Mouse (Mus musculus): ENCODE data around the gene Olfr1271. TPM values are rescaled to one million over a fixed set of nuclear protein-coding genes. Genes with fewer than 3 reads are reported as not detected.

The Olfr1271 gene
- not detected for polyA plus RNA-seq (2014; fragmentation: Illumina TruSeq; extraction: RNeasy Lipid Tissue Mini Kit (QIAGEN cat#74804); ENCODE audit: low read depth, low replicate concordance)

DNA sequence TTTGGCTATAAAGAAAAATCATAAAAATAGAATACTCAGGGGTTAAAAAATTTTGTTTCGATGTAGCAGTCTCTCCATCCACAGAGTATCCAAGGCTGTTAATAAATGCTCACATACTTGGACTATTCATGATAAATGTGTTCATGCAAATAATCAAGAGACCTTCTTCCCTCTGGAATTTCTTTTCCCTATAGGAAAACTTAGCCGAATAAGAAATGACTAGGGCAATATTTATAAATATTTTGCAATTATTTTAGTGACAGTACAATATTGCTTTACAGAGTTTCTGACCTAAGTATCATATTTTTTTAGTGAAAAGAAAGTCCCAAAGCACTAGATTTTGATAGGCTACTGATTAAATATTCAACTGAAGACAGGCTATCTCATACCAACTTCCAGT lies at the start of gene Olfr1271:
Gene Olfr1271 (minus strand): TSS at position 101 of the 400 bp plus-strand sequence.

DNA sequence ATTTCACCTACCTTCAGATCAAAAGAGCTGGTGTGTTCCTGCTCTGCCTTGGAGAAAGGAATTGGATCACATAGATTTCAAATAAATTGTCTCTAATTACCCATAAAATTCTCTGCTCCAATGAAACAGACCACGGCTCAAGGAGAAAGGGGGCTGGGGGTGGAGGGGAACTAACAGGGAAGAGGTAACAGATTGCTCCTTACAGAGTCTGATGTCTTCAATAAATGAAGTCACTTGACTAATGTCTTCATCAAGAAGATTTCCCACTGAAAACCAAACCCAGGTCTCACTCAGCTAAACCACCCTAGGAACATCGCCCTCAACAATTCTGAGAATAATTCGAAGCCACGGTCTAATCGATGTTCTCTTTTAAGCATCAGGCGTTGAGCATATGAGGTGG lies 21.9 kb upstream of the Olfr1271 start, which contains the start of gene Olfr1272:
Gene Olfr1272 (minus strand): TSS at position 101 of the 400 bp plus-strand sequence.

DNA sequence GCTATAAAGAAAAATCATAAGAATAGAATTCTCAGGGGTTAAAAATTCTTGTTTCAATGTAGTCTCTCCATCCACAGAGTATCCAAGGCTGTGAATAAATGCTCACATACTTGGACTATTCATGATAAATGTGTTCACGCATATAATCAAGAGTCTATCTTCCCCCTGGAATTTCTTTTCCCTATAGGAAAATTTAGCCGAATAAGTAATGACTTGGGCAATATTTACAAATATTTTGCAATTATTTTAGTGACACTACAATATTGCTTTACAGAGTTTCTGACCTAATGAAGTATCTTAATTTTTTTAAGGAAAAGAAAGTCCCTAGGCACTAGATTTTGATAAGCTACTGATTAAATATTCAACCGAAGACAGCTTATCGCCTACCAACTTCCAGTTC lies 13.3 kb downstream of the Olfr1271 start, which contains the start of gene Olfr142:
Gene Olfr142 (minus strand): TSS at position 101 of the 400 bp plus-strand sequence.

DNA sequence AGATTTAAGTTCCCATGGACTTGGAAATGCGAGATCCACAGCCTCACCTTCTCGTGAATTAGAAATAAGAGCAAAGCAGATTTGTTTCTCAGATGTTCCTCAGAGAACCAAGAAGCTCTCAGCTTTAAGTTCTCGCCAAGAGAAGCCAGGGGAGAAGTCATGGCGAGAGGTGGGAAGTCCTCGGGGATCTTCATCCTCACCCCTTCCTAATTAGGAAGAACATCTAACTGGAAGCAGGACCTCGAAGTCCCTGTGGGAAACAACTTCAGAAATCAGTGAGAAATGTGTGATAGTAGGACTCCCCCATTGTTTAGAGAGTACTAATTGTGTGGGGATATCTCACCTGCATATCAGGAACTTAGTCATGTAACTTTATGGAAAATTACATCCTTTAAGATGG lies 46.4 kb downstream of the Olfr1271 start, which contains the start of gene Olfr1506:
Gene Olfr1506 (minus strand): TSS at position 101 of the 400 bp plus-strand sequence.

Other genes with a start within 250 kb of the Olfr1271 start
- gene Olfr1264, start 245.5 kb downstream of the Olfr1271 start, polyA plus RNA-seq (2014; fragmentation: Illumina TruSeq; extraction: RNeasy Lipid Tissue Mini Kit (QIAGEN cat#74804); ENCODE audit: low read depth, low replicate concordance), result not detected
- gene Olfr1265, start 235.7 kb downstream of the Olfr1271 start, polyA plus RNA-seq (2014; fragmentation: Illumina TruSeq; extraction: RNeasy Lipid Tissue Mini Kit (QIAGEN cat#74804); ENCODE audit: low read depth, low replicate concordance), result not detected
- gene Olfr140, start 207.4 kb downstream of the Olfr1271 start, polyA plus RNA-seq (2014; fragmentation: Illumina TruSeq; extraction: RNeasy Lipid Tissue Mini Kit (QIAGEN cat#74804); ENCODE audit: low read depth, low replicate concordance), result not detected
- not detected for gene Olfr1269, start 149.6 kb downstream of the Olfr1271 start, polyA plus RNA-seq (2014; fragmentation: Illumina TruSeq; extraction: RNeasy Lipid Tissue Mini Kit (QIAGEN cat#74804); ENCODE audit: low read depth, low replicate concordance)
- not detected for gene Olfr32, start 128.7 kb downstream of the Olfr1271 start, polyA plus RNA-seq (2014; fragmentation: Illumina TruSeq; extraction: RNeasy Lipid Tissue Mini Kit (QIAGEN cat#74804); ENCODE audit: low read depth, low replicate concordance)
- not detected for gene Olfr1270, start 117.9 kb downstream of the Olfr1271 start, polyA plus RNA-seq (2014; fragmentation: Illumina TruSeq; extraction: RNeasy Lipid Tissue Mini Kit (QIAGEN cat#74804); ENCODE audit: low read depth, low replicate concordance)
- not detected for gene Olfr1506, start 46.5 kb downstream of the Olfr1271 start, polyA plus RNA-seq (2014; fragmentation: Illumina TruSeq; extraction: RNeasy Lipid Tissue Mini Kit (QIAGEN cat#74804); ENCODE audit: low read depth, low replicate concordance)
- gene Olfr142, start 13.4 kb downstream of the Olfr1271 start, polyA plus RNA-seq (2014; fragmentation: Illumina TruSeq; extraction: RNeasy Lipid Tissue Mini Kit (QIAGEN cat#74804); ENCODE audit: low read depth, low replicate concordance), result not detected
- gene Olfr1272, start 21.8 kb upstream of the Olfr1271 start, polyA plus RNA-seq (2014; fragmentation: Illumina TruSeq; extraction: RNeasy Lipid Tissue Mini Kit (QIAGEN cat#74804); ENCODE audit: low read depth, low replicate concordance), result not detected
- not detected for gene Gm13769, start 51.2 kb upstream of the Olfr1271 start, polyA plus RNA-seq (2014; fragmentation: Illumina TruSeq; extraction: RNeasy Lipid Tissue Mini Kit (QIAGEN cat#74804); ENCODE audit: low read depth, low replicate concordance)
- gene Olfr1274-ps, start 127.7 kb upstream of the Olfr1271 start, polyA plus RNA-seq (2014; fragmentation: Illumina TruSeq; extraction: RNeasy Lipid Tissue Mini Kit (QIAGEN cat#74804); ENCODE audit: low read depth, low replicate concordance), result not detected